Mouse (Mus musculus): ENCODE data around the gene Specc1.

Specc1 gene

GRCm38 (mm10) chr11:61970901-61971300 is 14.3 kb downstream of the Specc1 start:
- peak in 1 of 2 experiments; percentile 23 for DNase-seq

GRCm38 (mm10) chr11:61971441-61972221 is 15.1 kb downstream of the Specc1 start:
- no peak for DNase-seq

GRCm38 (mm10) chr11:61974106-61974707 is 17.6 kb downstream of the Specc1 start:
- DNase-seq = peak in 1 of 2 experiments; percentile 15

- no peak for DNase-seq
Measured at GRCm38 (mm10) chr11:61975783-61976182, 19.2 kb downstream of the Specc1 start.

- no peak for DNase-seq
Measured at GRCm38 (mm10) chr11:61981285-61981684, 24.7 kb downstream of the Specc1 start.

GRCm38 (mm10) chr11:61982828-61983227 is 26.3 kb downstream of the Specc1 start:
- DNase-seq = no peak

- DNase-seq = no peak
Measured at GRCm38 (mm10) chr11:61986939-61987338, 30.4 kb downstream of the Specc1 start.

GRCm38 (mm10) chr11:61989647-61990046 is 33.1 kb downstream of the Specc1 start:
- peak; percentile 21 to 57 for DNase-seq

GRCm38 (mm10) chr11:61991576-61991975 is 35.0 kb downstream of the Specc1 start:
- DNase-seq = no peak

- no peak for DNase-seq
Measured at GRCm38 (mm10) chr11:61992671-61993285, 36.2 kb downstream of the Specc1 start.

- no peak for DNase-seq
Measured at GRCm38 (mm10) chr11:61999501-61999900, 42.9 kb downstream of the Specc1 start.

- no peak for DNase-seq
Measured at GRCm38 (mm10) chr11:62000099-62000498, 43.5 kb downstream of the Specc1 start.

- no peak for DNase-seq
Measured at GRCm38 (mm10) chr11:62001977-62002376, 45.4 kb downstream of the Specc1 start.

- DNase-seq = no peak
Measured at GRCm38 (mm10) chr11:62004881-62005240, 48.3 kb downstream of the Specc1 start.

- peak in 1 of 2 experiments; percentile 30 for DNase-seq
Measured at GRCm38 (mm10) chr11:62005241-62005910, 48.8 kb downstream of the Specc1 start.

GRCm38 (mm10) chr11:62005911-62006260 is 49.3 kb downstream of the Specc1 start:
- no peak for DNase-seq

GRCm38 (mm10) chr11:62006680-62007079 is 50.1 kb downstream of the Specc1 start:
- no peak for DNase-seq

- DNase-seq = no peak
Measured at GRCm38 (mm10) chr11:62007984-62008383, 51.4 kb downstream of the Specc1 start.

GRCm38 (mm10) chr11:62010625-62011231 is 54.2 kb downstream of the Specc1 start:
- DNase-seq = peak in 1 of 2 experiments; percentile 47

GRCm38 (mm10) chr11:62012039-62012438 is 55.5 kb downstream of the Specc1 start:
- no peak for DNase-seq

GRCm38 (mm10) chr11:62013449-62013848 is 56.9 kb downstream of the Specc1 start:
- no peak for DNase-seq

- no peak for DNase-seq
Measured at GRCm38 (mm10) chr11:62015071-62015654, 58.6 kb downstream of the Specc1 start.

- no peak for DNase-seq
Measured at GRCm38 (mm10) chr11:62016985-62017384, 60.4 kb downstream of the Specc1 start.
